Mouse (Mus musculus) kidney, adult 2 months (tissue): ENCODE measurements at regions not wholly inside any gene's neighbourhood (a gene's known extent, or its start where the extent isn't known, plus 50 kb on each side); places are given as distances from the start of the nearest gene placed in this dataset.

ENCODE experiments used
- DNase-seq: peaks from one replicate; pipeline ENCODE4 v3.0.0; 2021
- H3K27ac ChIP-seq: fragments of 200-500 bp; 2 replicates; pipeline ENCODE4 v1.5.1; 2012; ENCODE audit warnings: low read depth, low read length, control low read depth, inconsistent platforms; ENCODE audit not compliant: insufficient read depth
- H3K27me3 ChIP-seq: fragments of 200-500 bp; replicated peaks from 2 replicates; pipeline ENCODE4 v1.6.1; 2012; ENCODE audit warnings: mild to moderate bottlenecking, moderate library complexity, low read length, inconsistent platforms; ENCODE audit not compliant: control insufficient read depth, insufficient read depth
- H3K36me3 ChIP-seq: fragments of 200-500 bp; 2 replicates; pipeline ENCODE4 v1.6.1; 2012; ENCODE audit warnings: mild to moderate bottlenecking, moderate library complexity, low read length, inconsistent platforms; ENCODE audit not compliant: control insufficient read depth, insufficient read depth
- H3K4me1 ChIP-seq: fragments of 200-500 bp; 2 replicates; pipeline ENCODE4 v1.6.1; 2011; ENCODE audit warnings: low read length; ENCODE audit not compliant: control insufficient read depth, insufficient read depth
- H3K4me3 ChIP-seq: fragments of 200-500 bp; 2 replicates; pipeline ENCODE4 v1.5.1; 2011; ENCODE audit warnings: mild to moderate bottlenecking, low read depth, low read length, control low read depth; ENCODE audit not compliant: insufficient read depth
- CTCF ChIP-seq: fragments of 200-500 bp; conservative IDR thresholded peaks from 2 replicates; pipeline ENCODE4 v1.5.1; 2011; ENCODE audit warnings: low read depth, mild to moderate bottlenecking, control low read depth, low read length, moderate library complexity, mixed read lengths; ENCODE audit not compliant: insufficient read depth, insufficient read length
- POLR2A ChIP-seq: fragments of 200-500 bp; IDR thresholded peaks from one replicate; pipeline ENCODE4 v1.6.1; 2011; ENCODE audit warnings: low read depth, low read length, control low read depth
- WGBS: fragments of 180-500 bp; shearing (Covaris S2); methylation state at CpG from one replicate; pipeline ENCODE4 v1.1.7; 2018; 5-methylcytosine and 5-hydroxymethylcytosine counted together

DNA sequence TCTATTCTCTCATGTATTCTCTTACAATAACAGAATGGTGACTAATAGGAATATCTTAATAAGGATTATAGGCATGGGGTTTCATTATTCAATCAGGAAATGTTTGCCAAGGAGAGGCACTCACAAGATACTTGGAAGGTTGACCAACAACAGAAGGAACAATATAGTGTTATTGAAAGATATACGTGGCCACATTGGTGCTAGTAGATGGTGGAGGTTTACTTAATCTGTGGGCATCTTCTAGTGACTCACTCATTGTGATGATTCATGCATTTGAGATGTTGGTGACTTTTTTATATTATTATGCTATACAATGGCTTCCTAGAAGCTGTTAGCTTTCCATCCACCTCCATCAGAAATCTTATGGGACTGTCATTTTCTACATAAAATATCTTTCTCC lies 246.1 kb downstream of the 4930474N05Rik start:
- DNase-seq: no peak
- no peak overlapping the region for H3K27ac ChIP-seq
- H3K4me1 ChIP-seq: no peaks in the 10 kb centered on the region
- WGBS: 78% methylated on average over 1 of the region's 1 CpGs
- no peak overlapping the region for H3K4me3 ChIP-seq
- no peaks in the 10 kb centered on the region for H3K36me3 ChIP-seq
- no peak for TF ChIP-seq POLR2A
- TF ChIP-seq CTCF: no peak
- H3K27me3 ChIP-seq: no peaks in the 10 kb centered on the region; the same call in 1 of the 2 replicates
